Mouse (Mus musculus) liver, embryonic 14.5 days (tissue): ENCODE data around the gene Mettl7b. TPM values are rescaled to one million over a fixed set of nuclear protein-coding genes. Genes with fewer than 3 reads are reported as not detected.
A peak's percentile ranks its signal among the peaks of the same experiment; 100 is the strongest.

Experiments used
- ATAC-seq: fragments of 200-750 bp; cut with Nextera tagmentation; 2 replicates; pipeline ENCODE4 v1.8.0; 2017; ENCODE audit warnings: moderate number of reproducible peaks, mild to moderate bottlenecking, moderate library complexity; ENCODE audit not compliant: insufficient read depth
- DNase-seq, 3 experiments: peaks; one replicate each; pipeline ENCODE4 v3.0.0-alpha.2; 2012 to 2013; ENCODE audit warnings: low read depth in 3 of 3, low spot score in 3 of 3
- H3K27ac ChIP-seq: fragments of 300-500 bp; sonication (generic); 2 replicates; pipeline ENCODE4 v1.5.1; 2014; ENCODE audit warnings: moderate library complexity, mild to moderate bottlenecking, control low read depth, inconsistent platforms
- H3K27me3 ChIP-seq: fragments of 300-500 bp; sonication (generic); 2 replicates; pipeline ENCODE4 v1.6.1; 2014; ENCODE audit warnings: mild to moderate bottlenecking, low read length, moderate library complexity; ENCODE audit not compliant: control insufficient read depth, insufficient read depth
- H3K36me3 ChIP-seq: fragments of 300-500 bp; sonication (generic); replicated peaks from 2 replicates; pipeline ENCODE4 v1.6.1; 2014; ENCODE audit warnings: low read depth; ENCODE audit not compliant: control insufficient read depth, insufficient read depth
- H3K4me1 ChIP-seq, 2 experiments: fragments of 200-500 bp in 1 of 2; fragments of 300-500 bp in 1 of 2; sonication (generic) in 1 of 2; replicated peaks; 2 replicates each; pipeline ENCODE4 v1.6.1; 2012 to 2014; ENCODE audit warnings: antibody characterized with exemption in 1 of 2, inconsistent platforms in 1 of 2, low read length in 1 of 2; ENCODE audit not compliant: control insufficient read depth in 2 of 2, insufficient read depth in 2 of 2
- H3K4me2 ChIP-seq: fragments of 300-500 bp; sonication (generic); 2 replicates; pipeline ENCODE4 v1.6.1; 2014; ENCODE audit warnings: low read depth, mild to moderate bottlenecking, control low read depth, moderate library complexity
- H3K4me3 ChIP-seq, 2 experiments: fragments of 200-500 bp in 1 of 2; fragments of 300-500 bp in 1 of 2; sonication (generic) in 1 of 2; 2 replicates each; pipeline ENCODE4 v1.5.1; 2012 to 2014; ENCODE audit warnings: low read depth in 2 of 2, low read length in 2 of 2, mild to moderate bottlenecking in 2 of 2, control low read depth in 1 of 2, inconsistent platforms in 1 of 2, moderate library complexity in 1 of 2; ENCODE audit not compliant: insufficient read depth in 1 of 2
- H3K9ac ChIP-seq: fragments of 300-500 bp; sonication (generic); replicated peaks from 2 replicates; pipeline ENCODE4 v1.6.1; 2014; ENCODE audit warnings: mild to moderate bottlenecking, control low read depth, moderate library complexity
- H3K9me3 ChIP-seq: fragments of 300-500 bp; sonication (generic); 2 replicates; pipeline ENCODE4 v1.6.1; 2016; ENCODE audit warnings: low read length, mixed read lengths; ENCODE audit not compliant: control insufficient read depth
- CTCF ChIP-seq: IDR thresholded peaks from 2 replicates; pipeline ENCODE4 v1.5.1; 2016; ENCODE audit warnings: antibody characterized with exemption, low read depth, control low read depth
- EP300 ChIP-seq: IDR thresholded peaks from 2 replicates; pipeline ENCODE4 v1.6.1; 2016; ENCODE audit warnings: antibody characterized with exemption, low read depth
- WGBS: fragments of 180-500 bp; shearing (Covaris S2); extraction: QIAGEN DNeasy Blood & Tissue Kit; methylation state at CpG from one replicate; pipeline ENCODE4 v1.1.7; 2014; ENCODE audit not compliant: insufficient replicate concordance; 5-methylcytosine and 5-hydroxymethylcytosine counted together
- polyA plus RNA-seq, 2 experiments: library from polyadenylated mRNA; depleted of rRNA in 1 of 2; stranded (reverse) in 1 of 2; unstranded in 1 of 2; fragments of >200 nt; fragmentation: Nextera tagmentation in 1 of 2; extraction: Ambion mirVana in 1 of 2; gene quantifications; 2 replicates each; pipeline versions ENCODE4 v1.2.1 to v1.2.3; 2012 to 2014

The Mettl7b gene
- polyA plus RNA-seq, 2 experiments: not detected

DNA sequence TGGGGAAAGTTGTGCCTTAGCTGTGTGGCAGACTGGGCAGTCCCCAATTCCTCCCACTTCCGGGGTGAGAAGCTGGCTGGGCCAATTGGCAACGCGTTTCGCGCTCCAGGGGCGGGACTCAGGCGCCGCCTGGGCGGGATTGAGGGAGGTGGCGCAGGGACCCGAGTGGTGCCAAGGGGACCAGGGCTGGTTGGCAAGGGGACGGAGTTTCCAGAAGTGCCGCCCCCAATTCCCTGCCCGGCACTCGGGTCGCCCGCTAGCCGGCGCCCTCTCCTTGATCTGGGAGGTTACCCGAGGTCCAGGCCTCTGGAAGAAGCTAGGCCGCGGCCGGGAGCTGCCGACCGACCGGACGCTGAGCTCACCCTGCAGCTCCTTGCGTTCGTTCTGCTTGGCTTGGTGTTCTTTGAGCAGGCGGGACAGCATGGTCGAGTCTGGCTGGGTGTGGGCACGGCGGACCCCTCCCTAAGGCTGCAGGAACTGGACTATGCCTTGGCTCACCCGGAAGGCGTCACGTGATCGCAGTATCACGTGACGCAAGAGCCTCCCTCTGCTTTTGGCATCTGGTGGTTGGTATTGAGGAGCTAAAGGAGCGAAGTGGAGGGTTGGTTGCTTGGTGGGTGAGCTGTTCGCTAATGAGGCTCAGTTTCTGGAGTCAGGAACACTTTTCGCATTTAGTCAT lies 37.6 kb downstream of the Mettl7b start:
- H3K4me1 ChIP-seq: peaks cover 12 to 17% of the 10 kb centered on the region in 2 experiments
- peak overlapping the region; percentile 69 for H3K27ac ChIP-seq
- TF ChIP-seq EP300: no peak
- TF ChIP-seq CTCF: peak; percentile 28
- peak overlapping the region; percentile 69 to 97 for H3K4me3 ChIP-seq
- H3K36me3 ChIP-seq: no peaks in the 10 kb centered on the region
- whole genome bisulfite sequencing: under 1% methylated on average over 42 of the region's 42 CpGs
- H3K4me2 ChIP-seq: peak overlapping the region; percentile 80
- H3K9ac ChIP-seq: peak overlapping the region; percentile 91
- H3K9me3 ChIP-seq: no peaks in the 10 kb centered on the region
- DNase-seq (peak; percentile 75 to 78 (median 78)), ATAC-seq (peak; percentile 98)
- H3K27me3 ChIP-seq: no peaks in the 10 kb centered on the region; the same call in 1 of the 2 replicates

GRCm38 (mm10) chr10:128922822-128923012 lies 38.1 kb downstream of the Mettl7b start, which contains the start of gene Rdh5:
Gene Rdh5 (minus strand): TSS chr10:128922888.
- Histone ChIP-seq H3K9me3 (no peaks in the 10 kb centered on the region), H3K27ac (peak within 1 kb of the TSS; percentile 69), H3K4me3 (peak within 1 kb of the TSS; percentile 69 to 97), H3K27me3 (no peaks in the 10 kb centered on the region; the same call in 1 of the 2 replicates), H3K36me3 (no peaks in the 10 kb centered on the region), H3K4me1 (peaks cover 12 to 17% of the 10 kb centered on the region in 2 experiments), H3K4me2 (peak within 1 kb of the TSS; percentile 80), H3K9ac (peak within 1 kb of the TSS; percentile 91)
- ATAC-seq (no peak), DNase-seq (no peak)
- WGBS: 14% methylated on average over 1 of the region's 1 CpGs
- TF ChIP-seq CTCF: no peak
- no peak for TF ChIP-seq EP300

GRCm38 (mm10) chr10:128921883-128922821 lies 38.6 kb downstream of the Mettl7b start:
- Histone ChIP-seq H3K36me3 (no peaks in the 10 kb centered on the region), H3K4me3 (peak overlapping the region; percentile 69 to 97), H3K4me2 (peak overlapping the region; percentile 80), H3K9ac (peak overlapping the region; percentile 91), H3K27ac (no peak overlapping the region), H3K4me1 (peaks cover 12 to 17% of the 10 kb centered on the region in 2 experiments), H3K27me3 (no peaks in the 10 kb centered on the region), H3K9me3 (no peaks in the 10 kb centered on the region)
- DNase-seq (no peak), ATAC-seq (no peak)
- no peak for TF ChIP-seq EP300
- WGBS: 72% methylated on average over 16 of the region's 16 CpGs

DNA sequence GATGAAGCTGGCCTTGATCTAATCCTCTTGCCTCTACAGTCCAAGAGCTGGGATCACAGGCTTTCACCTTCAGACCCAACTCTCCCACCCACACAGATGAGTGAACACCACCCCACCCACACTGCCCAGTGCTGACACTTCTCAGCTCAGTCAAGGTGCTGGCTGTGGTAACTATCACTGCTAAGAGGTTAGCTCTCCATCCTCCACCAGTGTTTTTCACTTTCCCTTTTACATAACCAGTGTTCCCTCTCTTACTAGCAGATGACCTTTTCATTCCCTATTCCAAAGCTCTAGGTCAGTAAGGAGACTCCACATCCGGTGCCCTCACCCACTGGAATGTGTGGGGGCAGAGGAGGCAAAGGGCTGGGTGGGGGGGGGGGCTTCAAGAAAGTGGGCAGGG lies 39.5 kb downstream of the Mettl7b start:
- Histone ChIP-seq H3K4me3 (no peak overlapping the region), H3K27me3 (no peaks in the 10 kb centered on the region), H3K9ac (no peak overlapping the region), H3K9me3 (no peaks in the 10 kb centered on the region), H3K36me3 (no peaks in the 10 kb centered on the region), H3K4me2 (no peak overlapping the region), H3K27ac (no peak overlapping the region), H3K4me1 (peaks cover 12 to 17% of the 10 kb centered on the region in 2 experiments)
- WGBS: 52% methylated on average over 1 of the region's 1 CpGs
- no peak for TF ChIP-seq EP300
- TF ChIP-seq CTCF: no peak
- DNase-seq: no peak
- ATAC-seq: no peak

DNA sequence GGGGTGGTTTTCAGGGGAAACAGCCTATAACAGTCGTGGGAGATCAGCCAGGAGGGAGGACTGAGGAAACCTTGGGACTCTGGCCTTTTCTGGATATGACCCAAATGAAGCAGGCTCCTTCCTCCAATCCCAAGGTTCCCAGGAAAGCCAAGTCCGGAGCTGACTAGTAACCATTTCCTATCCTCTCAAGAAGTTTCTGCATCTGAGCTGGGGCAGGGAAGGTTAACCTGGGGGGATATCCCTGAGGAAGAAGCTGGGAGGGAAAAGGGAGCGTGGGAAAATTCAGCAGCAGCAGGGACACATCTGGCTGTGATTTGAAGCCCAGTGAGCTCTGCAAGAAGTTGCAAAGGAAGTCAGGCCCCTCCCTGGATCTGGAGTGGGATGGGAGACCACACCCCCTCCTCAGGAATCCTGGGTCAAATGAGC lies 40.0 kb downstream of the Mettl7b start:
- DNase-seq (no peak), ATAC-seq (no peak)
- Histone ChIP-seq H3K9ac (no peak overlapping the region), H3K4me1 (peaks cover 12 to 17% of the 10 kb centered on the region in 2 experiments), H3K27me3 (no peaks in the 10 kb centered on the region), H3K27ac (no peak overlapping the region), H3K36me3 (no peaks in the 10 kb centered on the region), H3K9me3 (no peaks in the 10 kb centered on the region), H3K4me3 (no peak overlapping the region), H3K4me2 (no peak overlapping the region)
- TF ChIP-seq EP300: no peak
- no peak for TF ChIP-seq CTCF
- 56% methylated on average over 3 of the region's 3 CpGs for WGBS
